Mouse (Mus musculus) frontal cortex, postnatal 36 days (tissue): ENCODE results near the gene Ncf1.
A peak's percentile ranks its signal among the peaks of the same experiment; 100 is the strongest.

ENCODE experiments used
- DNase-seq, 2 experiments: peaks; one replicate each; pipeline ENCODE4 v3.0.0; 2022; ENCODE audit warnings: low spot score in 2 of 2

Gene Ncf1

GRCm38 (mm10) chr5:134229391-134229790 lies at the start of gene Ncf1:
Gene Ncf1 (minus strand): TSS chr5:134229625.
- DNase-seq = no peak

DNA sequence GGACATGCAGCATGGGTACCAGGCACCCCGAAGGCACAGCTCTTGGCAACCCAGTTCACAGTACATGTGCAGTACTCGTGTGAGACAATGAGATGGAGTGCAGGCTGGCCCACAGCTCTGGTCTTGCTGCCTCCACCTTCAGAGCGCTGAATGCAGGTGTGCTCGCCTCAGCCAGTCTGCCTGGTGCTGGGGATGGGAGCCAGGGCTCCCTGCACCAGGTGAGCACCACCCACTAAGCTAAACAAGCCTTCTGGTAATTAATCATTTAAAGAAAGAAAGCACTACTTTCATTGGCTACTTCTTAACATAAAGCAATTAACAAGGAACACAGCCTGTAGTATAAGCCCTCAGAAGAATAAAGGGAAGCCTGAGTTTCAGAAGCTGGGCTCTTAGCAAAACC lies 47.7 kb upstream of the Ncf1 start:
- no peak for DNase-seq

GRCm38 (mm10) chr5:134275556-134275955 lies 46.1 kb upstream of the Ncf1 start:
- no peak for DNase-seq

DNA sequence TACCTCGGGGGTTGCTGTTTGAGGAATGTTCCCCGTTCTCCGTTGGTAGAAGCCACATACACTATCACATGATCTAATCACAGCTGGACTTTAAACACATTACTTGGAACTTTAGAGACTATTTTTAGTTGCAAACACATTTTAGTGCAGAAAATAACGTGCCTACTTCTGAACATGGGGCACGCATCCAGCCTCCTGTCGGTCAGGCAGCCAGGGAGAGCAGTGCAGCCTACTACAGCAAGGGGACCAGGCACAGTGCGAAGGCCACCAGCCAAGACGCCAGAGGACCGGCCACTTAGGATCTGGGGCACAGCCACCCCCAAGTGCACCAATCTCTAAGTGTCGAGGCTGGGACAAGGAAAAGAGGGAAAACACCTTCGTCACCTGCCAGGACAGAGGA lies 45.6 kb upstream of the Ncf1 start:
- no peak for DNase-seq

DNA sequence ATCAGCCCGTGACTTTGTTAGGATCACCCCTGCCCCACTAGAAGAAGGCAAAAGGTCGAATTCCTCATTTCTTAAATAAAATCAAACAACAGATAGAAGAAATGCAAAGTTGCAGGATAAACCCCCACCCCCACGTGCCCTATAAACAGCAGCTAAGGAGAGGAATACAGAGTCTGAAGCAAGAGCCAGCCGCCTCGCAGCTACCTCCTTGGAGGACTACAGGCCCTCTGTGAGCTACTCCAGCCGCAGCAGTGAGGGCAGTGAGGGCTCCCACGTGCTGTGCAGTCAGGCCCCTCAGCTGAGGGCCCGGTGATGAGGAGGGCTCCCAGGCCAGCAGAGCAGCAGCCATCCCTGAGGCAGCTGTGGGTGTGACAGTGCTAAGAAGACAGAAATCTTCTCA lies 44.3 kb upstream of the Ncf1 start:
- no peak for DNase-seq

DNA sequence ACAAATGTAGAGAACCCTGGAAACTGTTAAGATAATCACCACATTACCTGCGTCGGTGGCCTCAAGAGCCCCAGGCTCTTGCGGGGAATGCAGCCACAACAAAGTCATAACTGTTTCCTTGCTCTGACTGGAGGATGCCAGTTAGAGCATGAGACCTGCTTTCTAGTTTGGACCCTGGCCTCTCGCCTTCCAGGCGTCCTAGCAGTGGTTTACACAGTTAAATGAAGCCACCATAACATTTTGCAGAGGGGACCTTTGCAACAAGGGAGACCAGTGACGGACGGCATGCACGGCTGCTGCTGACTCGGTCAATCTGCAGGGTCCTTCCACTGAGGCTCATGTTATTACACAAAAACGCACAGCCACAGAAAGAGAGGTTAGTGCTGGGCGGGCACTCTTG lies 43.3 kb upstream of the Ncf1 start:
- no peak for DNase-seq

GRCm38 (mm10) chr5:134271421-134271820 lies 42.0 kb upstream of the Ncf1 start:
- no peak for DNase-seq

- no peak for DNase-seq
These were observed 41.1 kb upstream of the Ncf1 start for GRCm38 (mm10) chr5:134270566-134270965.

- no peak for DNase-seq
These were observed 40.3 kb upstream of the Ncf1 start for GRCm38 (mm10) chr5:134269751-134270150.

GRCm38 (mm10) chr5:134268751-134269150 lies 39.3 kb upstream of the Ncf1 start:
- DNase-seq = no peak

GRCm38 (mm10) chr5:134266404-134266803 lies 37.0 kb upstream of the Ncf1 start:
- no peak for DNase-seq

DNA sequence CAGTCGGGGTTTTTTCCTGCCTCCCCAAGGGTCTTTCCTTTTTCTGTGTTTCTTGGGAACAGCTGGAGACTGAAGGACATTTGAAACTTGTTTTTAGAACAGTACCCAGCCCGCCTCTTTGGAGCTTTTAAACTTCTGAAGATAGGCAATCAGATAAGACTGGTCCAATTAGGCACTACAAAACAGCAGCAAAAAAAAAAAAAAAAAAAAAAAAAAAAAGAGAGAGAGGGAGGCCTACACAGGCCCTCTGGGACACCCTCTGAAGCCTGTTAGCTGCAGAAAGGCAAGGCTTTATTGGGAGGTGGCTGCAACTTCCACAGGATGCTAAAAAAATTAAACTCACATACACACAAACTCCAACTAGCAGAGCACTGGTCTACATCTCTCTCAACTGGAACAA lies 36.5 kb upstream of the Ncf1 start:
- no peak for DNase-seq

- DNase-seq = no peak
These were observed 30.7 kb upstream of the Ncf1 start for GRCm38 (mm10) chr5:134260001-134260636.

DNA sequence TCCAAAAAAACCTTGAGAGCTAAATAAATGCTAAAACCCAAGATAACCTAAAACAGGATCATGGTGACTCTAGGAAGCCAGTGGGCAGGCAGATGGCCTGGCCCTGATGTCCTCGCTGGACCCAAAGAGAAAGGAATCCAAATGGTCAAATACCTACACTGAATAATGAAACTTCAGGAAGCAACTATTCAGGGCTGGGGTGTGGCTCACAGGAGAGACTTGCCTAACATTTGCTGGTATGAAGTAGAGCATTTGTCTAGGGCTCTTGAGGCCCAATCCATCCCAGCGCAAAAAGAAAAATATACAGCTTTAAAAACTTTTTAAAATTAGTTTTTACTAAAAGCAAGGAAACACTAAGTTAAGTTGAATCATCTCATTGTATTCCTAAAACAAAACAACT lies 29.5 kb upstream of the Ncf1 start:
- DNase-seq = no peak

DNA sequence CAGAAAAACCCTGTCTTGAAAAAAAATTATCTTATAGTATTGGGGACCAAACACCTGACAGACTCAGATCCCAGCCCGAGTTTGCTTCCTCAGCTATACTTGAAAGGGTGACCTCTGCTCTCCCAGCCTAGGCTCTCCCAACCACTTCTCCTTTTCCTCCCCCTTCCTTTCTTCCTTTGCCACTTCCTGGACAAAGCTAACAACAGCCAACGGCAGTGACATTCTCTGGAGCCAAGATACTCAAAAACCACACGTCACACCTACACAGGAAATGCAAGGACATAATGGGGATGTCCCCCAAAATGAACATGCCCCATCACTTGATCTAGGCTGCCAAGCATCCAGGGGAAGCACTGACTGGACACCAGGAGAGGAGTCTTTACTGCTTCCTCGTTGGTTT lies 29.0 kb upstream of the Ncf1 start:
- no peak for DNase-seq

- DNase-seq = no peak
These were observed 28.1 kb upstream of the Ncf1 start for GRCm38 (mm10) chr5:134257349-134258031.

GRCm38 (mm10) chr5:134255294-134255693 lies 25.9 kb upstream of the Ncf1 start:
- DNase-seq = peak; percentile 56 to 57

GRCm38 (mm10) chr5:134253806-134254205 lies 24.4 kb upstream of the Ncf1 start:
- DNase-seq = no peak

GRCm38 (mm10) chr5:134251083-134251482 lies 21.7 kb upstream of the Ncf1 start:
- no peak for DNase-seq

GRCm38 (mm10) chr5:134250601-134251000 lies 21.2 kb upstream of the Ncf1 start:
- no peak for DNase-seq

GRCm38 (mm10) chr5:134249245-134249649 lies 19.8 kb upstream of the Ncf1 start:
- DNase-seq = peak; percentile 43 to 61

- no peak for DNase-seq
These were observed 19.3 kb upstream of the Ncf1 start for GRCm38 (mm10) chr5:134248608-134249244.

GRCm38 (mm10) chr5:134246146-134246545 lies 16.7 kb upstream of the Ncf1 start:
- no peak for DNase-seq
